Mouse (Mus musculus) MEL-GATA-1-ER (cell line): ENCODE data around the gene Casz1.

Experiments
- DNase-seq: peaks from one replicate; pipeline ENCODE4 v3.0.0-alpha.2; 2012; ENCODE audit warnings: low read depth; ENCODE audit errors: extremely low read depth

The Casz1 gene

DNA sequence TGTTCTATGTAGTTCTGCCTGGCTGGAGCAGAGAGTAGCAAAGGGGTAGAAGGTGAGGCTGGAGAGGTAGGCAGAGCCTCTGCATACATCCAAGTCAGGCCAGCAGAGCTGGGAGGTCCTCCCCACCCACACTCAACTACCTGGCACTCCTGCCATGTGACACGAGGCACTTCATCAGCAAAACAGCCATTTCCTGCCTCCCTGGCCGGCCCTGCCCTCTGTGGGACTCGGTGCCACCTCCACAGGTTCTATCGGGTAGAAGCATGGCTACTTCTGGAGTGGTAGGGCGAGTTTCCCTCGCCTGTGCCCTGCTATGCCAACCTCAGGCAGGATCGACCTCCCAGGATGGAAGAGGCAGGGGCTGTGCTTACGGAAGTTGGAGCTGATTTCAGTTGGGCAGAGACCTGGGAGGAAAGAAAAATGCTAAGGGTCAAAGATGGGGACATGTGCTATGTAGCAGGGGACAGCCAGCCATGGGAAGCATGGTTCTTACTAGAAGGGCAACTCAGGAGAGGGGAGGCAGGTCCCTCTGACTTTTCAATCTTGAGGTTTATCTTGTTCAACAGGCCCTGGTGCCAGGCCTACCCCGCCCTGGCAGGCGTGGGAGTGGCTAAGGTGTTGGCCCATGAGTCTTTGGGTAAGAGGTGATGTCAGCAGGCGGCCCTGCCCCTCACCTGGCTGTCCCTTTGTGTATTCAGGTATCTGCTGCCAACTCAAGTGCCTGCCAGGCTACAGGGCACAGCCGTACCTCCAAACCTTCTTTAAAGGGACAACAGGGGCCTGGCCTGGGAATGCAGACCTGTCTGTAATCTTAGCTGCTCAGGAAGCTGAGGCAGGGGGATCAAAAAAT lies 6.5 kb upstream of the Casz1 start:
- DNase-seq = no peak

DNA sequence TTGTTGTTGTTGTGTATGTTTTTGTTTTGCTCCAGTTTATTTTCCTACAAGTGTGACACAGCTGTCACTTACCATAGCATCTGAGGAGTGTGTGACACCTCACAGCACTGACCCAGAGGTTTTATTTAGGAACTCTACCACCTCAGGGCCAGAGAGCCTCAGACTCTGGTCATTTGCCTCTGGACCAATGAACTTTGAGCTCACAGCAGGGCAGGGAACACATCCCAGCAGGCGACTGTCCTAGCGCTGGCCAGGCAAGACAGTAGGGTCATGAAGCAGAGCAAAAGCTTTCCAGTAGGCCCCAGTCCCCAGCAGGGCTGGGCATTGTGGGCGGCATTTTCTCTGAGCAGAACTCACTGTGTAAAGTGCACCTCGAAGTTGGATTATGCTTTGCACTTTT lies 1.2 kb upstream of the Casz1 start:
- DNase-seq = no peak

DNA sequence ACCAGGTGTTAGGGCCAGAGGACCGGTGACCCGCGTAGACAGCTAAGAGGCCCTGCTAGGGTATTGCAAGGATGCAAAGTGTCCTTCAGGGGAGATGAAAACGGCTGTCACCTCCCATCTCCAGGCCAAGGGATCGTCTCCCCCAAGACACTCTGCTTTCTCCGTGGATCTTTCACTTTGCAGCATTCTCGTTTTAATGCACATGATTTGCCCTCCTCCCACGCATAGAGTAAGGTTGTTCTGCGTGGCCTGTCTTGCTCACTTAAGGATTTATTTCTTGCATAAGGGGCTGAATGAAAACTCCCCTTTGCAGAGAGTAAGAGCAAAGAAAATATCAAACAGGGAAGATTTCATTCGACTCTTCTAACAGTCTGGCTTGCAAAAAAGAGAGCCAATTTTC lies 593 bp upstream of the Casz1 start:
- DNase-seq = no peak

GRCm38 (mm10) chr4:148804780-148805160 lies 541 bp downstream of the Casz1 start:
- no peak for DNase-seq

- no peak for DNase-seq
These were observed 1.1 kb downstream of the Casz1 start for GRCm38 (mm10) chr4:148805161-148805810.

GRCm38 (mm10) chr4:148805811-148806747 lies 1.9 kb downstream of the Casz1 start:
- DNase-seq = no peak

GRCm38 (mm10) chr4:148806836-148807235 lies 2.6 kb downstream of the Casz1 start:
- DNase-seq = no peak

- DNase-seq = no peak
These were observed 3.2 kb downstream of the Casz1 start for GRCm38 (mm10) chr4:148807397-148807796.

- DNase-seq = no peak
These were observed 4.6 kb downstream of the Casz1 start for GRCm38 (mm10) chr4:148808839-148809238.

- no peak for DNase-seq
These were observed 6.5 kb downstream of the Casz1 start for GRCm38 (mm10) chr4:148810706-148811105.

- no peak for DNase-seq
These were observed 7.7 kb downstream of the Casz1 start for GRCm38 (mm10) chr4:148811940-148812339.

DNA sequence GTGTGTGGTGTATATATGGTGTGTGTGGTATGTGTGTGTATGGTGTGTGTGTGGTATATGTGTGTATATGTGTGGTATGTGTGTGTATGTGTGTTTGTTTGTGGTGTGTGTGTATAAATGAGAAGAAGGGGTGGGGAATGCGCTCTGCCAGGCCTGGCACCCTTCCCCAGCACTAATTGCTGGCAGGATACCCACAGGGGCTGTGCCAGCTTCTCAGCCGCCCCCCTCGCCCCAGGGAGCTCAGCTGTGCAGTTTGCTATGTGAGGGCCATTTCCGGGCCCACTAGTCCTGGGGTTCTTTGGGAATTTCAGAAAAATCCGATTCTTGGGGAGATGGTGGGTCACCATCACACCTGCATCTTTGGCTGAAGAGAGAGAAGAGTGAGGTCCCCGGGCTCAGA lies 9.0 kb downstream of the Casz1 start:
- DNase-seq = no peak

DNA sequence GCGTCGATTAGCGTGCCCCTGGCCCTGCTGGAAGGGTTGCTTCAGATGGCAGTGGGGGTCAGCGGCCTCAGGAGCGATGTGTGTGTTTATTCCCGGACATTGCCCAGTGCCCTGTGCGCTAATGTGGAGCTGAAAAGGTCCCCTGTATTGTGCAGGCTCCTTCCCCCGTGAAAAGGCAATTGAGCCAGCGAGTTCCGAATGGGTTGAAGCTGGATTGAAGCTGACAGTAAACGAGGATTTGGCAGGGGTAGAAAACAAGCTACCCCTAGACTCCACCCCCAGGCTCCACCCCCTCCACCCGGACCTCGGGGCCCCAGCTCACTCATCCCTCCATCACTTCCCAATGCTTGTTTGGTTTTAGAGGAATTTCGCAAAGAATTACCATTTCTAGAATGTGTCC lies 12.3 kb downstream of the Casz1 start:
- DNase-seq = no peak

GRCm38 (mm10) chr4:148818161-148818560 lies 13.9 kb downstream of the Casz1 start:
- DNase-seq = no peak

DNA sequence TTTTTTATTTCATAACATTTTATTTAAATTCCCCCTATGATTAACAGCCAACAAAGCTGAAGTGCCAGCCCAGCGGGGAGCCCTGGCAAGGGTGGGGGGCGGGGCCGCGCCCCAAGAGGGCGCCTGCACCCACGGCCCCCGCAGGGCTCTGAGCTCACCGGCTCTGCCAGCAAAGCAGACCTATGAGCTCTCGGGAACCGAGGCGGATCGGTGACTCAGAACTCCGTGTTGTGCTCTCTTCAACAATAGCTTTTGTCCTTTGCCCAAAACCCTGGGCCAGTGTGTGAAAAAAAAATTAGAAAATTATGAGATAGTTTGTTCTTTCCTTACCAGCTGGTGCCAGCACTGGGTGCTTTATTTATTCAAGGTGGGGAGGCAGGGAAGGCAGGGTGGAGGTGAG lies 15.9 kb downstream of the Casz1 start:
- no peak for DNase-seq

GRCm38 (mm10) chr4:148823281-148823680 lies 19.1 kb downstream of the Casz1 start:
- DNase-seq = no peak

GRCm38 (mm10) chr4:148830350-148830749 lies 26.1 kb downstream of the Casz1 start:
- peak; percentile 95 for DNase-seq

GRCm38 (mm10) chr4:148833245-148833990 lies 29.2 kb downstream of the Casz1 start:
- DNase-seq = no peak

GRCm38 (mm10) chr4:148836391-148836790 lies 32.2 kb downstream of the Casz1 start:
- no peak for DNase-seq

- DNase-seq = no peak
These were observed 32.8 kb downstream of the Casz1 start for GRCm38 (mm10) chr4:148837046-148837445.

- DNase-seq = no peak
These were observed 33.4 kb downstream of the Casz1 start for GRCm38 (mm10) chr4:148837644-148838043.
